Mouse (Mus musculus) heart, postnatal 14 days (tissue): ENCODE data around the gene Gimap8. TPM values are rescaled to one million over a fixed set of nuclear protein-coding genes. Genes with fewer than 3 reads are reported as not detected.
A peak's percentile ranks its signal among the peaks of the same experiment; 100 is the strongest.

Source experiments
- DNase-seq, 2 experiments: peaks; one replicate each; pipeline ENCODE4 v3.0.0; 2021 to 2022
- intact Hi-C: fragments of 180-260 bp; cut with DNase I; formaldehyde crosslinking; loops from one replicate; pipeline ENCODE4 v1.15.1; 2025
- total RNA-seq, 2 experiments: library from RNA; stranded (reverse); gene quantifications; 2 replicates each; pipeline ENCODE4 v1.2.3; 2021

Gimap8 gene
- total RNA-seq, 2 experiments from 2014 or later = 8.6 to 11.0 TPM

GRCm38 (mm10) chr6:48636515-48636914 lies 10.5 kb upstream of the Gimap8 start:
- DNase-seq = peak; percentile 44 to 71
- intact Hi-C loops = no loop called here

GRCm38 (mm10) chr6:48637811-48638500 lies 9.1 kb upstream of the Gimap8 start:
- intact Hi-C loops = no loop called here
- DNase-seq = no peak

- no peak for DNase-seq
- intact Hi-C loops = no loop called here
These were observed 8.5 kb upstream of the Gimap8 start for GRCm38 (mm10) chr6:48638553-48638952.

- intact Hi-C loops = loop anchor here (10.0 kb wide), 1 partner anchor 313 kb away; no protein-coding TSS in a partner anchor
- DNase-seq = no peak
These were observed 5.6 kb upstream of the Gimap8 start for GRCm38 (mm10) chr6:48641391-48641790.

GRCm38 (mm10) chr6:48642764-48643292 lies 4.2 kb upstream of the Gimap8 start:
- DNase-seq = peak in 1 of 2 experiments; percentile 61
- intact Hi-C loops = loop anchor here (2.0 to 10.0 kb wide), 2 partner anchors 96 to 312 kb away; no protein-coding TSS in a partner anchor

GRCm38 (mm10) chr6:48645660-48646308 lies 1.2 kb upstream of the Gimap8 start:
- intact Hi-C loops = loop anchor here (1.0 to 10.0 kb wide), 8 partner anchors 29 to 467 kb away; partner anchors contain the start of genes Gimap4 and Gimap5
- peak; percentile 78 to 82 for DNase-seq

- intact Hi-C loops = loop anchor here (2.0 to 10.0 kb wide), 5 partner anchors 29 to 309 kb away; partner anchors contain the start of genes Gimap4 and Gimap5
- DNase-seq = no peak
These were observed 734 bp upstream of the Gimap8 start for GRCm38 (mm10) chr6:48646309-48646690.

GRCm38 (mm10) chr6:48647611-48648010 lies 577 bp downstream of the Gimap8 start:
- intact Hi-C loops = loop anchor here (2.0 to 10.0 kb wide), 5 partner anchors 27 to 307 kb away; partner anchors contain the start of genes Gimap4 and Gimap5
- DNase-seq = no peak

GRCm38 (mm10) chr6:48648779-48649178 lies 1.7 kb downstream of the Gimap8 start:
- no peak for DNase-seq
- intact Hi-C loops = loop anchor here (5.0 to 10.0 kb wide), 2 partner anchors 209 to 306 kb away; no protein-coding TSS in a partner anchor

GRCm38 (mm10) chr6:48650041-48650440 lies 3.0 kb downstream of the Gimap8 start:
- intact Hi-C loops = no loop called here
- DNase-seq = no peak

- no peak for DNase-seq
- intact Hi-C loops = no loop called here
These were observed 11.7 kb downstream of the Gimap8 start for GRCm38 (mm10) chr6:48658721-48659120.

GRCm38 (mm10) chr6:48664750-48665149 lies 17.7 kb downstream of the Gimap8 start:
- intact Hi-C loops = no loop called here

GRCm38 (mm10) chr6:48665471-48665870 lies 18.4 kb downstream of the Gimap8 start:
- intact Hi-C loops = no loop called here
- no peak for DNase-seq

More at GRCm38 (mm10) chr6:48664750-48665149, 17.7 kb downstream of the Gimap8 start:
- DNase-seq = no peak

GRCm38 (mm10) chr6:48666159-48666586 lies 19.1 kb downstream of the Gimap8 start:
- intact Hi-C loops = no loop called here
- no peak for DNase-seq

GRCm38 (mm10) chr6:48668022-48668421 lies 21.0 kb downstream of the Gimap8 start:
- intact Hi-C loops = no loop called here

GRCm38 (mm10) chr6:48669446-48669969 lies 22.5 kb downstream of the Gimap8 start:
- intact Hi-C loops = no loop called here

More at GRCm38 (mm10) chr6:48668022-48668421, 21.0 kb downstream of the Gimap8 start:
- DNase-seq = no peak

GRCm38 (mm10) chr6:48674291-48675058 lies 27.4 kb downstream of the Gimap8 start:
- intact Hi-C loops = loop anchor here (2.0 kb wide), 1 partner anchor 28 kb away; the partner anchor contains the start of gene Gimap8
- DNase-seq = no peak

More at GRCm38 (mm10) chr6:48669446-48669969, 22.5 kb downstream of the Gimap8 start:
- DNase-seq = no peak

GRCm38 (mm10) chr6:48675400-48675930 lies 28.4 kb downstream of the Gimap8 start:
- intact Hi-C loops = loop anchor here (2.0 kb wide), 1 partner anchor 29 kb away; the partner anchor contains the start of gene Gimap8
- DNase-seq = no peak
